Mouse (Mus musculus) hindbrain, embryonic 15.5 days (tissue): Measurements from ENCODE around the gene Intu. TPM values are rescaled to one million over a fixed set of nuclear protein-coding genes. Genes with fewer than 3 reads are reported as not detected.

Experiments
- ATAC-seq: fragments of 200-750 bp; cut with Nextera tagmentation; 2 replicates; pipeline ENCODE4 v1.8.0; 2017; ENCODE audit warnings: low read depth, moderate number of reproducible peaks, moderate TSS enrichment; ENCODE audit not compliant: low FRiP score
- H3K27ac ChIP-seq: fragments of 300-500 bp; sonication (generic); replicated peaks from 2 replicates; pipeline ENCODE4 v1.5.1; 2015; ENCODE audit warnings: mild to moderate bottlenecking, inconsistent platforms
- H3K27me3 ChIP-seq: fragments of 300-500 bp; sonication (generic); 2 replicates; pipeline ENCODE4 v1.6.1; 2015; ENCODE audit warnings: control low read depth, inconsistent platforms
- H3K36me3 ChIP-seq: fragments of 300-500 bp; sonication (generic); 2 replicates; pipeline ENCODE4 v1.6.1; 2015; ENCODE audit warnings: control low read depth, inconsistent platforms
- H3K4me1 ChIP-seq: fragments of 300-500 bp; sonication (generic); replicated peaks from 2 replicates; pipeline ENCODE4 v1.6.1; 2015; ENCODE audit warnings: control low read depth, inconsistent platforms
- H3K4me2 ChIP-seq: fragments of 300-500 bp; sonication (generic); 2 replicates; pipeline ENCODE4 v1.6.1; 2015; ENCODE audit warnings: moderate library complexity, mild to moderate bottlenecking, inconsistent platforms
- H3K4me3 ChIP-seq: fragments of 300-500 bp; sonication (generic); 2 replicates; pipeline ENCODE4 v1.5.1; 2015; ENCODE audit warnings: mild to moderate bottlenecking, inconsistent platforms
- H3K9ac ChIP-seq: fragments of 300-500 bp; sonication (generic); 2 replicates; pipeline ENCODE4 v1.6.1; 2015; ENCODE audit warnings: inconsistent platforms
- H3K9me3 ChIP-seq: fragments of 300-500 bp; sonication (generic); 2 replicates; pipeline ENCODE4 v1.6.1; 2016; ENCODE audit warnings: control low read depth, inconsistent platforms
- WGBS: fragments of 180-500 bp; shearing (Covaris S2); methylation state at CpG from one replicate; pipeline ENCODE4 v1.1.7; 2015; 5-methylcytosine and 5-hydroxymethylcytosine counted together
- polyA plus RNA-seq: library from polyadenylated mRNA; unstranded; fragments of >200 nt; fragmentation: Nextera tagmentation; extraction: Ambion mirVana; gene quantifications from 2 replicates; pipeline ENCODE4 v1.2.1, GENCODE M21; 2015

The Intu gene
- polyA plus RNA-seq: 3.4 and 3.9 TPM in 2 replicates

DNA sequence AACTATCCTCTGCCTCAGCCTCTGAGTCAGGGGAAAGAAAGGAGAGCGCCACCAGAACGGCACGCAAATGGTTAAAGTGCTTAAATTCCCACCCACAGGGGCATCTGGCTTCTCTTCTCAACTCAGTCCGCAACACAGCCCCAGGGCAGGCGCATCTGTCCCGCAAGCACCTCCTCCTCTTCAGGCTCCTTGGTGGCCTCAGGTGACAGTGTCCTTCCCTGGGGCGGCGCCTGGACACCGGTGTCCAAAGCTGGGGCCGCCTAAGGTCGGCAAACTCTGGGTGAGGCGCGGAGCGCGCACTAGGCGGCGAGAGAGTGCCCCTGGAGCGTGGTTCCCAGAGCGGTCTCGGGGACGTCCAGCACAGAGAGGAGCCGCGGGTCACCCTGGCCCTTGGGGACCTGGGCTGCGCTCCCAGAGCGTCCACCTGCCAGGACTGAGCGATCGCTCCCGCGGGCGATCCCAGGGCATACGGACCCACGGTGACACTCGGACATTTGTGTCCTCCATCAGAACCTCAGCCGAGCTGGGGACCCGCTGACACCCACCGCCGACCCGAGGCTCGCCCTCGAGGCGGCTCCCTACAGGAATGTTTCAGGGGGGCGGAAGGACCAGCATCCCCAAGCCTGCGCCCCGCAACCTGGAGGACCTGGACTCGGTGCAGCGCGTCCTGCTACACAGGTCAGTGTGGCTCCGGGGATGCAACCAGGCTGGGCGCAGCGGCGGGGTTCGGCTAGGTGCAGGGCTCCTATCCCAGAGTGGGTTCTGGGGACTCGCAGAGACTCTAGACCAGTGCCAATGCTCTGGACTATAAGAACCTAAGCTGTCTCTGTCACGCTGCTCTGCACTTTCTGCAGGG, at the start of gene Intu:
Intu (plus strand) TSS at position 1 of the 856 bp plus-strand sequence.
- Histone ChIP-seq H3K9me3 (no peaks in the 10 kb centered on the region), H3K9ac (peak within 1 kb of the TSS; percentile 53), H3K4me1 (peaks cover 25% of the 10 kb centered on the region), H3K27me3 (peaks cover 22% of the 10 kb centered on the region), H3K27ac (no peak within 1 kb of the TSS), H3K4me2 (peak within 1 kb of the TSS; percentile 99), H3K36me3 (no peaks in the 10 kb centered on the region), H3K4me3 (peak within 1 kb of the TSS; percentile 49)
- WGBS: under 1% methylated on average over 52 of the region's 54 CpGs
- ATAC-seq: peak; percentile 82

- Histone ChIP-seq H3K36me3 (no peaks in the 10 kb centered on the region), H3K27me3 (no peaks in the 10 kb centered on the region), H3K4me2 (no peak overlapping the region), H3K9ac (no peak overlapping the region), H3K9me3 (no peaks in the 10 kb centered on the region), H3K4me3 (no peak overlapping the region), H3K27ac (no peak overlapping the region), H3K4me1 (no peaks in the 10 kb centered on the region)
- no peak for ATAC-seq
- WGBS: 84% methylated on average over 10 of the region's 10 CpGs
These were observed 47.8 kb upstream of the Intu start for GRCm38 (mm10) chr3:40483221-40483654.

DNA sequence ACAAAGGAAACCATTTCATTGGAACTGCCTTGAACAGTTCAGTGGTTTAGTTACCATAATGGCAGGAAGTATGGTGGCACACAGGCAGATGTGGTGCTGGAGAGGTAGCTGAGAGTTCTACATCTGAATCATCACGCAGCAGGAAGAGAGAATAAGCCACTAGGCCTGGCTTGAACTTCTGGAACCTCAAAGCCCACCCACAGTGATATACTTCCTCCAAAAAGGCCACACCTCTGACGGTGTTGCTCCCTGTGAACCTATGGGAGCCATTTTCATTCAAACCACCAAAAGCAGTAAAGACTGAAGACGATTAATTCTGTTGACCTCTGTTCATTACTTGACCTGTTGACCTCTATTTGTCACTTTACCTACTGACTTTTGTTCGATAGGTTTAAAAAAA, 43.7 kb upstream of the Intu start:
- Histone ChIP-seq H3K27ac (no peak overlapping the region), H3K4me1 (no peaks in the 10 kb centered on the region), H3K9ac (no peak overlapping the region), H3K9me3 (no peaks in the 10 kb centered on the region), H3K36me3 (no peaks in the 10 kb centered on the region), H3K27me3 (no peaks in the 10 kb centered on the region), H3K4me3 (no peak overlapping the region), H3K4me2 (no peak overlapping the region)
- WGBS: 91% methylated on average over 4 of the region's 4 CpGs
- no peak for ATAC-seq

DNA sequence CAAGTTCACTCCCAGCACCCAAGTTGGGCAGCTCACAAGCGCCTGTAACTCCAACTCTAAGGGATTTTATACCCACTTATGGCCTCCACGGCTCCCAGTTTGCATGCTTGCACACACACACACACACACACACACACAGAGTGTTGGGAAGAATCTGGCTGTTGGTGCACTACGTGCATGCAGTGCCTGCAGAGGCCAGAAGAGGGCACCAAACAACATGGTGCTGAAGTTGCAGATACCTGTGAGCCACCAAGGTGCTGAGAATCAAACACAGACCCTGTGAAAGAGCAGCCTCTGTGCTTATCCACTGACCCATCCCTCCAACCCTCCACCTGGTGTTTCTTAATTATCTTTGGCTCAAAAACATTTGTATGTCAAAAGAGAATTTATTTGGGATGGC, 39.3 kb upstream of the Intu start:
- Histone ChIP-seq H3K9me3 (no peaks in the 10 kb centered on the region), H3K4me1 (no peaks in the 10 kb centered on the region), H3K27ac (no peak overlapping the region), H3K9ac (no peak overlapping the region), H3K27me3 (no peaks in the 10 kb centered on the region), H3K4me2 (no peak overlapping the region), H3K4me3 (no peak overlapping the region), H3K36me3 (no peaks in the 10 kb centered on the region)
- no peak for ATAC-seq
- 88% methylated on average over 3 of the region's 3 CpGs for WGBS

DNA sequence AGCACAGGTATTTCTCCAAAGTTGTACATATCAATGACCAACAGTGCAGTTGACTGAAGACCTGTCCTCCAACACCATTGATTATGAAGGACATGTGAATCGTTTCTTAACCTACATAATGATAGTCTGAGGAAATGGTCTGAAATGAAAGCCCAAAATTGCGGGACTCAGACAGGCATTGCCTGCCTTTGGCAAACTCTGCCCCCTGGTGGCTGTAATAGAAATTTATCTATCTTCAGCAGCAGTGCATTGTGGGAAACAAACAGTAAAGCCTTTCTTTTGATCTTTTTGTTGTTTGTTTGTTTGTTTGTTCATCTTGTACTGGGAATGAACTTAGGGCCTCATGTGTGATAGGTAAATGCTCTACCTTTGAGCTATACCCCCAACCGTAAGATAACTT, 32.2 kb upstream of the Intu start:
- H3K4me2 ChIP-seq: no peak overlapping the region
- no peak overlapping the region for H3K9ac ChIP-seq
- no peaks in the 10 kb centered on the region for H3K27me3 ChIP-seq
- H3K36me3 ChIP-seq: no peaks in the 10 kb centered on the region
- no peaks in the 10 kb centered on the region for H3K9me3 ChIP-seq
- ATAC-seq: no peak
- H3K4me1 ChIP-seq: no peaks in the 10 kb centered on the region
- 90% methylated on average over 3 of the region's 3 CpGs for WGBS
- no peak overlapping the region for H3K4me3 ChIP-seq
- H3K27ac ChIP-seq: no peak overlapping the region

DNA sequence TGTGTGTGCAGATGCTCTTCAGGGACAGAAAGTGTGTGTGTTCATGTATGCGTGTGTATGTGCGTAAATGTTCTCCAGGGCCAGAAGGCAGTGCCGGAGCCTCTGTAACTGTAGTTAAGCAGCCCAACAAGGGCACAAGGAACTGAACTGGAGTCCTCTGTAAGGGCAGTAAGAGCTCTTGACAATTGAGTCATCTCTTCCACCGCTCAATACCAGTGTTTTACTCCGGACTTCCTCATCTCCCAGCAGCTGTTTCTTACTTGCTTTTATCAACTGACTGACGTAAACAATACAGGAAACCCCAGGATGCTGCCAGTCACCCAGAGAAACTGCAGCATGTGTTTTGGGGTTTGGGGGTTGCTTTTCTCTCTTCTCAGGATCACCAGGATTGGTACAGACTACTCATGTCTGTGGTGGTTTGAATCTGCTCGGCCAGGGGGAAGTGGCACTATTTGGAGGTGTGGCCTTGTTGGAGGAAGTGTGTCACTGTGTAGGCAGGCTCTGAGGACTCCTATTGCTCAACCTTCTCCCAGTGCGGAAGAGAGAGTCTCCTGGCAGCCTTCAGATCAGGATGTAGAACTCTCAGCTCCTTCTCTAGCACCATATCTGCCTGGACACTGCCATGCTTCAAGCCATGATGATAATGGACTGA, 30.8 kb upstream of the Intu start:
- no peak overlapping the region for H3K9ac ChIP-seq
- 86% methylated on average over 8 of the region's 8 CpGs for whole genome bisulfite sequencing

GRCm38 (mm10) chr3:40504377-40504776, 26.7 kb upstream of the Intu start:
- H3K36me3 ChIP-seq: no peaks in the 10 kb centered on the region
- no peak overlapping the region for H3K27ac ChIP-seq
- no peak overlapping the region for H3K4me3 ChIP-seq
- no peak overlapping the region for H3K9ac ChIP-seq
- H3K4me1 ChIP-seq: no peaks in the 10 kb centered on the region
- no peaks in the 10 kb centered on the region for H3K9me3 ChIP-seq
- H3K4me2 ChIP-seq: no peak overlapping the region
- no peak for ATAC-seq
- WGBS: 74% methylated on average over 5 of the region's 5 CpGs
- no peaks in the 10 kb centered on the region for H3K27me3 ChIP-seq

More for the DNA sequence above, 30.8 kb upstream of the Intu start:
- no peaks in the 10 kb centered on the region for H3K9me3 ChIP-seq
- no peaks in the 10 kb centered on the region for H3K4me1 ChIP-seq
- no peaks in the 10 kb centered on the region for H3K27me3 ChIP-seq
- H3K4me3 ChIP-seq: no peak overlapping the region
- H3K4me2 ChIP-seq: no peak overlapping the region
- H3K36me3 ChIP-seq: no peaks in the 10 kb centered on the region
- no peak overlapping the region for H3K27ac ChIP-seq
- ATAC-seq: no peak

DNA sequence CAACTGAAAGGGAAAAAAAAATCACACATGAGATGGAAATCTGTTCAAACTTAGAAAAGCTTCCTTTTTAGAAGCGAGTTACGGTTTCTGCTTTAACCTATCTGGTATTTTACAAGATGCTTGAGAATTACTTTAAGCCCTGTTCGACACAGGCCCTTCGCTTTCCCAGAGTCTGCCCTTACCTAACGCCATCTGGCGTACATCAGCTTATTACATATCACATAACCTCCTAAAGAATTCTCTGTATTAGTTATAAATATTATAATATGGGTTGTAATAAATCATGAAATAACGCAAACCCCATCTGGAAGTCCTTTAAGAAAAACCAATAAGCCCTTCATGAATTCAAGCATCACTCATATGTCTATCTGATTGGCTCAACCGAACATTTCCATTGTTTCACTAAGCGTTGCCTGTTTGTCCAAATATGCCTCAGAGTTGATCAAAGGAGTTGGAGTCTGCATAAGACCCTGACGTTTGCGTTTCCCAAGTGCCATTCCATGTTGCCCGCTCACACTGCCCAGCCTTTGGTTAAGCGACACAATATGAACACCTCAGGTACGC, 25.6 kb upstream of the Intu start:
- ATAC-seq: no peak
- Histone ChIP-seq H3K4me2 (no peak overlapping the region), H3K27ac (no peak overlapping the region), H3K4me1 (no peaks in the 10 kb centered on the region), H3K27me3 (no peaks in the 10 kb centered on the region), H3K9me3 (no peaks in the 10 kb centered on the region), H3K9ac (no peak overlapping the region), H3K4me3 (no peak overlapping the region), H3K36me3 (no peaks in the 10 kb centered on the region)
- 93% methylated on average over 14 of the region's 14 CpGs for WGBS

DNA sequence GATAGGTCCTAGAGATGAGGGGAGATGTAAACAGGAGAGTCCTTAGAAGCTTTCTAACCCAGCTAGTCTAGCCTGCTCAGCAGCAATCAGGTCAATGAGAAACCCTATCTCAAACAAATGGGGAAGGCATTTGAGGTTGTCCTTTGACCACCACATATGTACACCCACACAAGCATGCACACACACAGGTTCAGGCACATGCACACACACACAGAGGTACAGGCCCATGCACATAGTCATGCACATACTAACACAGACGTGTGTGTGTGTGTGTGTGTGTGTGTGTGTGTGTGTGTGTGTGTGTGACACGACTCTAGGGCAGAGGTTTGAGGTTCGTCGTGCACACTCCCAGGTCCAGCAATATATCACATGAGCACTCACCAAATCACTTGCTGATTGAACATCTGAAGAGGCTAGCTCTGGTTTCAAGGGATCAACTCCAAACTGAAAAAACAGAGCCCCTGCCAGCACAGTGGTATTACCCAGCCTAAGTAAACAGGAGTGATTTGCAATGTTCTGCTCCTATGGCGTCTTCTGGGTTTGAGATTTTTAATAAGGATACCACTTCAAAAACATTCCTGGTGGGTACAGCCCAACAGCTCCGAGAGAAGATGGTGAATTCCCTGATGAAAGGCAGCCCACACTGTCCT, 22.0 kb upstream of the Intu start:
- 88% methylated on average over 6 of the region's 6 CpGs for WGBS
- no peaks in the 10 kb centered on the region for H3K27me3 ChIP-seq
- no peaks in the 10 kb centered on the region for H3K4me1 ChIP-seq
- H3K9ac ChIP-seq: no peak overlapping the region
- H3K27ac ChIP-seq: no peak overlapping the region
- ATAC-seq: no peak
- no peaks in the 10 kb centered on the region for H3K36me3 ChIP-seq
- H3K9me3 ChIP-seq: no peaks in the 10 kb centered on the region
- H3K4me2 ChIP-seq: no peak overlapping the region
- no peak overlapping the region for H3K4me3 ChIP-seq

- no peaks in the 10 kb centered on the region for H3K27me3 ChIP-seq
- H3K4me3 ChIP-seq: no peak overlapping the region
- no peaks in the 10 kb centered on the region for H3K4me1 ChIP-seq
- H3K4me2 ChIP-seq: no peak overlapping the region
- H3K9me3 ChIP-seq: no peaks in the 10 kb centered on the region
- WGBS: 51% methylated on average over 6 of the region's 6 CpGs
- no peak overlapping the region for H3K9ac ChIP-seq
- H3K27ac ChIP-seq: no peak overlapping the region
- H3K36me3 ChIP-seq: no peaks in the 10 kb centered on the region
- no peak for ATAC-seq
These were observed 20.5 kb upstream of the Intu start for GRCm38 (mm10) chr3:40510567-40510966.

- Histone ChIP-seq H3K4me3 (no peak overlapping the region), H3K36me3 (no peaks in the 10 kb centered on the region), H3K27me3 (no peaks in the 10 kb centered on the region), H3K9me3 (no peaks in the 10 kb centered on the region), H3K27ac (no peak overlapping the region), H3K4me2 (no peak overlapping the region), H3K9ac (no peak overlapping the region), H3K4me1 (no peaks in the 10 kb centered on the region)
- ATAC-seq: no peak
- 81% methylated on average over 13 of the region's 13 CpGs for WGBS
These were observed 17.9 kb upstream of the Intu start for GRCm38 (mm10) chr3:40512936-40513829.
